1 mouse cellular context compared by ENCODE assay signal in the genomic region with DNA sequence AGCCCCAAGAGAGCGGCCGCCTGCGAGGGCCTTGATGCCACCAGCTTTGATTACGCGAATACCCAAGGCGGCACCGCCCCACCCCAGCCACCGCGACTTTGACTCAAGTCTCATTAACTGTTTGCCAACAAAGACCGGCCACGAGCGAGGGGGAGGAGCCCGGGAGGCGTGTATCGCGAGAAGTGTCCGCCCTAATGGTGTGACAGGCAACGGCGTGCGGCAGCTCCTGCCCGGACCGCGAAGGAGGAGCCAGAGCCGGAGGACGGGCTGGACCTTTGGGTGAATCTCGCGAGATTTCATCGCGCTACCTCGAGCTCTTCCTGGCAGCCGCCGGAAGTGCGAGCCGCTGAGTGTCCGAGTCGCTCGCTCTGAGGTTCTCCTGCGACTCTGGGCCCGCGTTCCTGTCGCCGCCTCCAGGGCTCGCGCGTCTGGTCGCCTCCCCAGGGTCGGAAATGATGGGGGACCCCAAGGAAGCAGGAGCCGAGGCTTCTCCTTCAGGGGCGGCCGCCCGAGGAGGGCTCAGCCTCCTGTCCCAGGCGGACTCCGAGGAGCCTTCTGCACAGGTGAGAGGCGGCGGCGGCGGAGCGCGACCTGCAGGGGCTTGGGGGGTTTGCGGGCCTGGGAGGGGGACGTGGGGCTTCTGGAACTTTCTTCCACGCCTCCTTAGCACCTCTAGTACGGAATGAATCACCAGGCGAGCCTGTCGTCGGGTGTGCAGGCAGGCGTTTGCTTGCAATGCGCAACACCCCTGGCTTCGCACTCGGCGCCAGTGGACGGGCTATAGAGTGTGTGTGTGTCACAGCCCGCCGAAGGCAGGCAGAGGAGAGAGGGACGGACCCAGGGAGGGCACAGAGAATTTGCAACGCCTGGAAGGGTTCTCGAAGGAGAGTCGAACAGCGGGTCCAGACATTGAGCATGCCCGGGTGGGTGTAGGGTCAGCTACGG.
TF ChIP-seq lines count a peak whose summit lies in the region.

A gene (plus strand): TSS at position 183 of the 945 bp plus-strand sequence.

TF ChIP-seq in myocyte, 11 proteins besides CTCF, POLR2A, EP300 and RAD21 (continued from another document):
- TF ChIP-seq MYOD1 (IDR thresholded peaks at IDR 0.05; ENCODE audit: control insufficient read depth in 1 of 3, insufficient read length in 2 of 3, low read depth in 2 of 3) = no peak
- no peak for TF ChIP-seq TCF12 (IDR thresholded peaks at IDR 0.05; ENCODE audit: insufficient read depth, poor library complexity, severe bottlenecking)
- TF ChIP-seq POLR2AphosphoS2 (IDR thresholded peaks at IDR 0.05; ENCODE audit: insufficient read length, low read depth) = peak; percentile 89
- peak; percentile 52 for TF ChIP-seq MAX (IDR thresholded peaks at IDR 0.05; ENCODE audit: low read depth)
TF ChIP-seq in myocyte: peak in this region for 3.
